Mouse (Mus musculus) forebrain, embryonic 12.5 days (tissue): ENCODE measurements around the gene Usp53. TPM values are rescaled to one million over a fixed set of nuclear protein-coding genes. Genes with fewer than 3 reads are reported as not detected.

Experiments
- ATAC-seq: fragments of 200-750 bp; cut with Nextera tagmentation; 2 replicates; pipeline ENCODE4 v1.8.0; 2017; ENCODE audit warnings: moderate TSS enrichment; ENCODE audit not compliant: low FRiP score
- H3K27ac ChIP-seq: fragments of 300-500 bp; sonication (generic); 2 replicates; pipeline ENCODE4 v1.5.1; 2016; ENCODE audit warnings: mild to moderate bottlenecking
- H3K27me3 ChIP-seq: fragments of 300-500 bp; sonication (generic); 2 replicates; pipeline ENCODE4 v1.6.1; 2016; ENCODE audit warnings: mild to moderate bottlenecking
- H3K36me3 ChIP-seq: fragments of 300-500 bp; sonication (generic); replicated peaks from 2 replicates; pipeline ENCODE4 v1.6.1; 2016; ENCODE audit warnings: mild to moderate bottlenecking
- H3K4me1 ChIP-seq: fragments of 300-500 bp; sonication (generic); 2 replicates; pipeline ENCODE4 v1.6.1; 2016
- H3K4me2 ChIP-seq: fragments of 300-500 bp; sonication (generic); 2 replicates; pipeline ENCODE4 v1.6.1; 2016; ENCODE audit warnings: mild to moderate bottlenecking, moderate library complexity
- H3K4me3 ChIP-seq: fragments of 300-500 bp; sonication (generic); replicated peaks from 2 replicates; pipeline ENCODE4 v1.5.1; 2016; ENCODE audit warnings: mild to moderate bottlenecking
- H3K9ac ChIP-seq: fragments of 300-500 bp; sonication (generic); 2 replicates; pipeline ENCODE4 v1.6.1; 2016; ENCODE audit warnings: mild to moderate bottlenecking
- H3K9me3 ChIP-seq: fragments of 300-500 bp; sonication (generic); 2 replicates; pipeline ENCODE4 v1.6.1; 2016
- WGBS: fragments of 180-500 bp; shearing (Covaris S2); methylation state at CpG from one replicate; pipeline ENCODE4 v1.1.7; 2016; 5-methylcytosine and 5-hydroxymethylcytosine counted together
- microRNA-seq: library from miRNA; unstranded; fragments of <30 nt; microRNA quantifications from one replicate; pipeline ENCODE4, GENCODE M21; 2017
- polyA plus RNA-seq: library from polyadenylated mRNA; unstranded; fragments of >200 nt; fragmentation: Nextera tagmentation; extraction: Ambion mirVana; gene quantifications from 2 replicates; pipeline ENCODE4 v1.2.1, GENCODE M21; 2016

The Usp53 gene
- polyA plus RNA-seq, 1 experiment from 2014 or later = 6.5 TPM

GRCm38 (mm10) chr3:122907841-122908240 lies 76.5 kb downstream of the Usp53 start:
- H3K4me1 ChIP-seq = no peaks in the 10 kb centered on the region
- no peak overlapping the region for H3K4me3 ChIP-seq
- 88% methylated on average over 2 of the region's 2 CpGs for whole genome bisulfite sequencing
- H3K27ac ChIP-seq = no peak overlapping the region
- no peak for ATAC-seq
- no peaks in the 10 kb centered on the region for H3K36me3 ChIP-seq
- H3K27me3 ChIP-seq = no peaks in the 10 kb centered on the region
- H3K4me2 ChIP-seq = no peak overlapping the region
- no peaks in the 10 kb centered on the region for H3K9me3 ChIP-seq
- no peak overlapping the region for H3K9ac ChIP-seq

GRCm38 (mm10) chr3:122903746-122904433 lies 80.4 kb downstream of the Usp53 start:
- Histone ChIP-seq H3K36me3 (no peaks in the 10 kb centered on the region), H3K27me3 (no peaks in the 10 kb centered on the region), H3K27ac (no peak overlapping the region), H3K9me3 (no peaks in the 10 kb centered on the region), H3K4me3 (no peak overlapping the region), H3K4me1 (no peaks in the 10 kb centered on the region), H3K4me2 (no peak overlapping the region), H3K9ac (no peak overlapping the region)
- WGBS = 45% methylated on average over 12 of the region's 12 CpGs
- ATAC-seq = peak; percentile 55; the same call in 1 of the 2 replicates

- WGBS = 64% methylated on average over 6 of the region's 6 CpGs
- H3K4me3 ChIP-seq = no peak overlapping the region
- H3K27ac ChIP-seq = no peak overlapping the region
- no peaks in the 10 kb centered on the region for H3K36me3 ChIP-seq
- no peaks in the 10 kb centered on the region for H3K27me3 ChIP-seq
- ATAC-seq = no peak
- no peaks in the 10 kb centered on the region for H3K4me1 ChIP-seq
- no peak overlapping the region for H3K4me2 ChIP-seq
- no peaks in the 10 kb centered on the region for H3K9me3 ChIP-seq
- H3K9ac ChIP-seq = no peak overlapping the region
Observed at GRCm38 (mm10) chr3:122898254-122898653, 86.1 kb downstream of the Usp53 start.

- Histone ChIP-seq H3K9ac (no peak overlapping the region), H3K4me3 (no peak overlapping the region), H3K9me3 (no peaks in the 10 kb centered on the region), H3K4me2 (no peak overlapping the region), H3K27ac (no peak overlapping the region), H3K27me3 (no peaks in the 10 kb centered on the region), H3K4me1 (no peaks in the 10 kb centered on the region), H3K36me3 (no peaks in the 10 kb centered on the region)
- 89% methylated on average over 11 of the region's 11 CpGs for WGBS
- no peak for ATAC-seq
Observed at GRCm38 (mm10) chr3:122895189-122895731, 89.0 kb downstream of the Usp53 start.

- Histone ChIP-seq H3K9me3 (no peaks in the 10 kb centered on the region), H3K27me3 (no peaks in the 10 kb centered on the region), H3K27ac (no peak within 1 kb of the TSS), H3K4me3 (no peak within 1 kb of the TSS), H3K4me2 (no peak within 1 kb of the TSS), H3K4me1 (no peaks in the 10 kb centered on the region), H3K9ac (no peak within 1 kb of the TSS), H3K36me3 (no peaks in the 10 kb centered on the region)
- no peak for ATAC-seq
- WGBS = 91% methylated on average over 3 of the region's 3 CpGs
Observed at GRCm38 (mm10) chr3:122894772-122895171, 89.5 kb downstream of the Usp53 start, which contains the start of gene Fabp2. Gene Fabp2, plus strand, starts transcription at chr3:122895072.

GRCm38 (mm10) chr3:122888371-122888819 lies 95.9 kb downstream of the Usp53 start:
- 91% methylated on average over 5 of the region's 5 CpGs for WGBS
- Histone ChIP-seq H3K27ac (no peak overlapping the region), H3K4me1 (no peaks in the 10 kb centered on the region), H3K4me2 (no peak overlapping the region), H3K9me3 (no peaks in the 10 kb centered on the region), H3K9ac (no peak overlapping the region), H3K27me3 (no peaks in the 10 kb centered on the region), H3K36me3 (no peaks in the 10 kb centered on the region), H3K4me3 (no peak overlapping the region)
- ATAC-seq = no peak

- H3K4me1 ChIP-seq = no peaks in the 10 kb centered on the region
- ATAC-seq = no peak
- H3K36me3 ChIP-seq = no peaks in the 10 kb centered on the region
- H3K4me3 ChIP-seq = no peak overlapping the region
- no peak overlapping the region for H3K4me2 ChIP-seq
- H3K9me3 ChIP-seq = no peaks in the 10 kb centered on the region
- H3K9ac ChIP-seq = no peak overlapping the region
- H3K27ac ChIP-seq = no peak overlapping the region
- no peaks in the 10 kb centered on the region for H3K27me3 ChIP-seq
- 81% methylated on average over 4 of the region's 4 CpGs for WGBS
Observed at GRCm38 (mm10) chr3:122887505-122888301, 96.6 kb downstream of the Usp53 start.

Small RNAs within 50 kb of the gene (microRNA-seq; reads per million reads assigned to microRNA genes)
- not detected for gene Gm22066

Other genes starting within 250 kb of the Usp53 start
- gene Fabp2, start 89.4 kb downstream of the Usp53 start, polyA plus RNA-seq = not detected in 2 replicates
- gene Gm10959, start 65.2 kb downstream of the Usp53 start, polyA plus RNA-seq = not detected in 2 replicates
- gene 1810037I17Rik, start 60.3 kb downstream of the Usp53 start, polyA plus RNA-seq = 105 and 108 TPM in 2 replicates
- gene Myoz2, start 50.5 kb upstream of the Usp53 start, polyA plus RNA-seq = not detected in 2 replicates